Mouse (Mus musculus) cerebellum, adult 2 months (tissue): Measurements from ENCODE around the gene Spn.

Experiments
- CTCF ChIP-seq: fragments of 200-500 bp; IDR thresholded peaks from 2 replicates; pipeline ENCODE4 v1.5.1; 2011; ENCODE audit warnings: low read depth, mild to moderate bottlenecking, control low read depth, low read length, moderate library complexity, borderline replicate concordance; ENCODE audit not compliant: insufficient read depth
- POLR2A ChIP-seq: fragments of 200-500 bp; IDR thresholded peaks from 2 replicates; pipeline ENCODE4 v1.6.1; 2011; ENCODE audit warnings: low read length, control low read depth, borderline replicate concordance; ENCODE audit not compliant: insufficient read depth

GRCm38 (mm10) chr7:127088083-127088482 lies 49.5 kb downstream of the Spn start:
- TF ChIP-seq CTCF: no peak
- no peak for TF ChIP-seq POLR2A
